Mouse (Mus musculus) bone marrow macrophage, adult 2 months (primary cell): ENCODE measurements at regions not wholly inside any gene's neighbourhood (a gene's known extent, or its start where the extent isn't known, plus 50 kb on each side); places are given as distances from the start of the nearest gene placed in this dataset.

Experiments used
- CTCF ChIP-seq: IDR thresholded peaks from 2 replicates; pipeline ENCODE4 v1.5.1; 2012; ENCODE audit warnings: low read depth, mild to moderate bottlenecking, low read length, moderate library complexity
- POLR2A ChIP-seq: IDR thresholded peaks from 2 replicates; pipeline ENCODE4 v1.6.1; 2012; ENCODE audit warnings: mild to moderate bottlenecking, low read depth, low read length, borderline replicate concordance

DNA sequence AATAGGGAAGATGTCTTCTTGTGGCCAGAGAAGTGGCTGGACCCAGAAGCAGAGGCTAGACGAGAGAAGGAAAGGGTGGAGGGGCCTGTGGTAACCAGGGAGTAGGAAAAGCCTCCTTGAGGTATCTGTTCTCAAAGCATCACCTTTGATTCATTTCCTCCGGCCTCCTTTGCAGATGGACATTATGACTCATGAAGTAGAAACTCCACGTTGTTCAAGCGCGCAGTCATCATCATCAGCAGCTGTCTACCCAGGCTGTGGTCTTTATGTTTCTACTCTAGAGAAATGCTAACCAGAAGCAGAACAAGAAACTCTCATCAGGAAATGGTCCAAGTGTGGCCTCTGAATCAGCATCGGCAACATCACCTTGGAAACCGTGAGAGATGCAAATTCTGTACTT lies 50.3 kb upstream of the Acpp start:
- no peak for TF ChIP-seq POLR2A
- no peak for TF ChIP-seq CTCF
